Mouse (Mus musculus): ENCODE measurements around the gene Il3ra. TPM values are rescaled to one million over a fixed set of nuclear protein-coding genes. Genes with fewer than 3 reads are reported as not detected.

Il3ra gene
- 5.4 and 6.8 TPM in 2 replicates for polyA plus RNA-seq (2015; fragmentation: Nextera tagmentation; extraction: Ambion mirVana)

DNA sequence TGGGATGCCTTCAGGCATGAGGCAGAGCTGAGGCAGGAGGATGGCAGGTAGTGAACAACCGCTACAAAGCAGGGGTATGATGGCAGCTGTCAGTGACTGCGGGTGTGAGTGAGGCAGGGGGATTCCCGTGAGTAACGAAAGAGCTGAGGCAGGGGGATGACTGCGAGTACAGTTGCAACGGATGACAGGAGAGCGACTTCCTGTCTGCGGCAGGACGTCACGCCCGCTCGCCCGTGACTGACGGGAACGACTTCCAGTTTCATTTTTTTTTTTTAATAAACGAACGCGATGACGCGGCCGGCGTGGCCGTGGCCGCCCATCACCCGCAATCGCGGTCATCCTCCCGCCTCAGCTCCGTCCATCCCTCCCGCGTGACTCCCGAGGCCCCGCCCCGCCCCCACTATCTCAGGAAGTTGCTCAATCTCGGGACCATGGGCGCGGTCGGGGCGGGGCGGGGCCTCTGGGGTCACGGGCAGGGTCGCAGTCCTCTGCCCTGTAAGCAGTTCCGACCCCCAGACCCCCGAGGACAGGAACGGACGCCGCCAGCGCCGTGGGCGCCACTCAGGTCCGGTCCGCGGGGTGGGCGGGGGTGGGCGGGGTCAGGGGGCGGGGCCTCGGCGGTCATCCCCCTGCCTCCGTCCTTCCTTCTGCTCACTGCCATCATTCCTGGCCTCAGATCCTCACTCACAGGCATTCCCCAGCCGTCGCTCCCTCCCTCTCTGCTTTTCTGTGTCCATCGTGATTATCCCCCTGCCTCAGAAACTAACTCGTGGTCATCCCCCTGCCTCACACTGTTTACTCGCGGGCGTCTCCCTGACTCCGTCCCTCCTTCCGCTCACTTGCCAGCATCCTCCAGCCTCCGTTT is at the start of gene Il3ra:
Gene Il3ra, plus strand, starts transcription at position 328 of the 865 bp plus-strand sequence.
- Histone ChIP-seq H3K27me3 (replicated peaks; ENCODE audit: control insufficient read depth, insufficient read depth, low read length) (no peaks in the 10 kb centered on the region), H3K4me2 (replicated peaks; ENCODE audit: low read depth) (peak within 1 kb of the TSS; percentile 82), H3K4me3 (ENCODE audit: low read depth, low read length) (peak within 1 kb of the TSS; percentile 64), H3K9ac (ENCODE audit: low read depth, low read length) (peak within 1 kb of the TSS; percentile 51), H3K9me3 (ENCODE audit: control insufficient read depth) (peaks cover 30% of the 10 kb centered on the region), H3K36me3 (ENCODE audit: control insufficient read depth, insufficient read depth) (0 out of 2 replicates have a peak, but pooled peaks cover 4% of the 10 kb centered on the region), H3K27ac (ENCODE audit: low read depth, low read length) (peak within 1 kb of the TSS; percentile 88), H3K4me1 (replicated peaks; ENCODE audit: control insufficient read depth, insufficient read depth, low read length) (no peaks in the 10 kb centered on the region)
- WGBS, result 3% methylated on average over 59 of the region's 69 CpGs
- ATAC-seq, result peak; percentile 67
- TF ChIP-seq CTCF (IDR thresholded peaks at IDR 0.05; ENCODE audit: low read depth), result no peak

DNA sequence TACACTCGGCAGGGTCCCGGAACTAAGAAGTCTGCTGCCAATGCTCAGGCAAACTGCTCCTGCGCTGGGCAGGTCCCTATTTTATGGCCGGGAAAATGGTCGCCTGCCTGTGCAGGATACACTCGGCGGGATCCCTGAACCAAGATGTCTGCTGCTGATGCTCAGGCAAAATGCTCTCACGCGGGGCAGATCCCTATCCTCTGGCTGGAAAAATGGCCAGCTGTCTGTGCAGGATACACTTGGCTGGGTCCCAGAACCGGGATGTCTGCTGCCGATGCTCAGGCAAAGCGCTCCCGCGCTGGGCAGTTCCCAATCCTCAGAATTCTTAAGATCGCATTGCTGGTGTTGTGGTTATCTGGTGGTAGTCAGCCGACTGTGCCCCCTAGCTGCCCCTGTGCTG is 37.1 kb upstream of the Il3ra start:
- no peak for ATAC-seq
- Histone ChIP-seq H3K27ac (ENCODE audit: low read depth, low read length) (no peak overlapping the region), H3K4me2 (replicated peaks; ENCODE audit: low read depth) (no peak overlapping the region), H3K9ac (ENCODE audit: low read depth, low read length) (no peak overlapping the region), H3K36me3 (ENCODE audit: control insufficient read depth, insufficient read depth) (no peaks in the 10 kb centered on the region), H3K4me1 (replicated peaks; ENCODE audit: control insufficient read depth, insufficient read depth, low read length) (no peaks in the 10 kb centered on the region), H3K27me3 (replicated peaks; ENCODE audit: control insufficient read depth, insufficient read depth, low read length) (no peaks in the 10 kb centered on the region), H3K4me3 (ENCODE audit: low read depth, low read length) (no peak overlapping the region), H3K9me3 (ENCODE audit: control insufficient read depth) (no peaks in the 10 kb centered on the region)
- no peak for TF ChIP-seq CTCF (IDR thresholded peaks at IDR 0.05; ENCODE audit: low read depth)
- 45% methylated on average over 16 of the region's 16 CpGs for WGBS

DNA sequence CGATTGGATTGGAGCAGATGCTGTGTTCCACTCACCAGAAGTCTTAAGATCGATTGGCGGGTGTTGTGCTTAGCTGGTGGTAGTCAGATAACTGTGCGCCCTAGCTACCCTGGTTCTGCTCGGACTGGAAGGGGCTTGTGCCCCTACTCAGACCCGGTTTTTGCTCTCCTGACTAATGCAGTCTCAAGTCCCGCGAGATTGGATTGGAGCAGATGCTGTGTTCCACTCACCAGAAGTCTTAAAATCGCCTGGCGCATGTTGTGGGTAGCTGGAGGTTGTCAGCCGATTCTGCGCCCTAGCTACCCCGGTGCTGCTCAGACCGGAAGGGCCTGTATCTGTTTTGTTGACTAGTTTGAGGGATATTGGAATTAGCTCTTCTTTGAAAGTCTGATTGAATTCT is 36.7 kb upstream of the Il3ra start:
- ATAC-seq, result no peak
- TF ChIP-seq CTCF (IDR thresholded peaks at IDR 0.05; ENCODE audit: low read depth), result no peak
- Histone ChIP-seq H3K4me2 (replicated peaks; ENCODE audit: low read depth) (no peak overlapping the region), H3K4me1 (replicated peaks; ENCODE audit: control insufficient read depth, insufficient read depth, low read length) (no peaks in the 10 kb centered on the region), H3K36me3 (ENCODE audit: control insufficient read depth, insufficient read depth) (no peaks in the 10 kb centered on the region), H3K27me3 (replicated peaks; ENCODE audit: control insufficient read depth, insufficient read depth, low read length) (no peaks in the 10 kb centered on the region), H3K9ac (ENCODE audit: low read depth, low read length) (no peak overlapping the region), H3K9me3 (ENCODE audit: control insufficient read depth) (no peaks in the 10 kb centered on the region), H3K4me3 (ENCODE audit: low read depth, low read length) (no peak overlapping the region), H3K27ac (ENCODE audit: low read depth, low read length) (no peak overlapping the region)
- 46% methylated on average over 14 of the region's 14 CpGs for WGBS

DNA sequence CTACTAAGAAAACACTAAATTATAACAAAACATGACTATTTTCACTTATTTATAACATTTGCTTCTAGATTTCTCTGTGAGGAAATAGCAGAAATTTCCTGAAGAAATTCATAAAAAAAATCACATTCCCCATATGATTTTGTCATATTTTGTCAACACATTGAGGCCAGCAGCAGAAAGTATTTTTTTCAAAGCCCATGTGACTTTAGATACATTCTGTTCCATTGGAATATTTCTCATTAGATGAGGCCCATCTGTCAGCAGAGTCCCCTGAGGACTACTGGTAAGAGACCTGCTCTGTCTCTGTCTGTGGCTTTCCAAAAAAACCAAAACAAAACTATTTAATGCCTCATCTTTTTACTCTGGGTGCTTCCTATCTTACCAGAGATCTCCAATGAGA is 23.5 kb upstream of the Il3ra start, which contains the start of gene Olfr31:
Gene Olfr31, plus strand, starts transcription at position 301 of the 400 bp plus-strand sequence.
- Histone ChIP-seq H3K27ac (ENCODE audit: low read depth, low read length) (no peak within 1 kb of the TSS), H3K36me3 (ENCODE audit: control insufficient read depth, insufficient read depth) (no peaks in the 10 kb centered on the region), H3K9me3 (ENCODE audit: control insufficient read depth) (no peaks in the 10 kb centered on the region), H3K4me1 (replicated peaks; ENCODE audit: control insufficient read depth, insufficient read depth, low read length) (no peaks in the 10 kb centered on the region), H3K27me3 (replicated peaks; ENCODE audit: control insufficient read depth, insufficient read depth, low read length) (no peaks in the 10 kb centered on the region), H3K9ac (ENCODE audit: low read depth, low read length) (no peak within 1 kb of the TSS), H3K4me3 (ENCODE audit: low read depth, low read length) (no peak within 1 kb of the TSS), H3K4me2 (replicated peaks; ENCODE audit: low read depth) (no peak within 1 kb of the TSS)
- no peak for TF ChIP-seq CTCF (IDR thresholded peaks at IDR 0.05; ENCODE audit: low read depth)
- ATAC-seq, result no peak

DNA sequence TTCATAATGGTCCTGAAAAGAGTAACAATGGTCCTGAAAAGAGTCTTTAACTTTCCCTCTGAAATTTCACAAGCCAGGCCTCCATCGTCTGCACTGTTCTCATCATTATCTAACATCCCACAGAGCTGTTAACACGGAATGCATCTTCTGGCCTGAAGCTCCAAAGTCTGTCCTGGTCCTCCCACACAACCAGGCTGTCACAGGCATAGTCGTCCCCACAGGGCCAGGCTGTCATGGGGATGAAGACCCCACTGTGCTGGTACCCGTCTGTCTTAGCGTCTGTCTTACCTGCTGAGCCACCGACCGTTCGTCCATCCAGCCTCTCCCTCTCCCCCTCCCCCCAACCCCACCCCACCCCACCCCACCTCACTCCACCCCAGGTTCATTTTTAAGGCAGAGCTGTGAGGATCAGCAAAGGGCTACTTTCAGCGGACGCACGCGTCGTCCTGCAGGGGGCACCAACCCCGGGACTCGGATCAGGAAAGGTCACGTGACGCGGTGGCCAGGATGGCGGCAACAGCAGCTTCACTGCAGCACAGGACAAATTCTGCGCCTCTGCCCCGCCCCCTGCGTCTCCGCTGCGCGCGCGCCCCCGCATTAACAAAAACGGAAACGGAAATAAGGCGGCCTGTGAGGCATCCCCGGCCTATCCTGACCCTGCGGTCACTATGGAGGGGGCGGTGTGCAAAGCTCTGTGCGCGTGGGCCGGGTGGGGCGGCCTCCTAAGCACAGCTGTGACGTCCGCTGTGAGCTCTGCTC is 783 bp upstream of the Il3ra start:
- Histone ChIP-seq H3K4me2 (replicated peaks; ENCODE audit: low read depth) (peak overlapping the region; percentile 82), H3K4me1 (replicated peaks; ENCODE audit: control insufficient read depth, insufficient read depth, low read length) (no peaks in the 10 kb centered on the region), H3K9ac (ENCODE audit: low read depth, low read length) (peak overlapping the region; percentile 51), H3K36me3 (ENCODE audit: control insufficient read depth, insufficient read depth) (0 out of 2 replicates have a peak, but pooled peaks cover 4% of the 10 kb centered on the region), H3K4me3 (ENCODE audit: low read depth, low read length) (peak overlapping the region; percentile 64), H3K27ac (ENCODE audit: low read depth, low read length) (peak overlapping the region; percentile 88), H3K27me3 (replicated peaks; ENCODE audit: control insufficient read depth, insufficient read depth, low read length) (no peaks in the 10 kb centered on the region), H3K9me3 (ENCODE audit: control insufficient read depth) (peaks cover 23% of the 10 kb centered on the region)
- peak; percentile 91 for ATAC-seq
- WGBS, result 7% methylated on average over 40 of the region's 40 CpGs
- TF ChIP-seq CTCF (IDR thresholded peaks at IDR 0.05; ENCODE audit: low read depth), result peak; percentile 79

DNA sequence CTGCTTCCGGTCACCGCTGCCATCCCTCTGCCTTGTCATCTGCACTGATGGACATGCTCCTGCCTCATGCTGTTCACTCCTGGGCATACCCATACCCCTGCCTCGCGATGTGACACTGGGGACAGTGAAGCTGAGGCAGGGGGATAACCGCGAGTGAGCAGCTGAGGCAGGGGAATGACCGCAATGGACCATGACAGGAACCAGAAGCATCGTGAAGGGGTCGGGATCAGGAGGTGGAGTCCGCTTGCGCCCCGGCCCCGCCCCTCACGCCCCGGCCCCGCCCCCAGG is 682 bp downstream of the Il3ra start:
- Histone ChIP-seq H3K9ac (ENCODE audit: low read depth, low read length) (peak overlapping the region; percentile 51), H3K4me2 (replicated peaks; ENCODE audit: low read depth) (peak overlapping the region; percentile 82), H3K4me1 (replicated peaks; ENCODE audit: control insufficient read depth, insufficient read depth, low read length) (no peaks in the 10 kb centered on the region), H3K27ac (ENCODE audit: low read depth, low read length) (peak overlapping the region; percentile 88), H3K9me3 (ENCODE audit: control insufficient read depth) (peaks cover 36% of the 10 kb centered on the region), H3K36me3 (ENCODE audit: control insufficient read depth, insufficient read depth) (0 out of 2 replicates have a peak, but pooled peaks cover 4% of the 10 kb centered on the region), H3K4me3 (ENCODE audit: low read depth, low read length) (peak overlapping the region; percentile 64), H3K27me3 (replicated peaks; ENCODE audit: control insufficient read depth, insufficient read depth, low read length) (no peaks in the 10 kb centered on the region)
- TF ChIP-seq CTCF (IDR thresholded peaks at IDR 0.05; ENCODE audit: low read depth), result no peak
- WGBS, result 37% methylated on average over 8 of the region's 16 CpGs
- ATAC-seq, result no peak
